Mouse (Mus musculus) hindbrain, embryonic 11.5 days (tissue): ENCODE results near the gene Fam71e1. TPM values are rescaled to one million over a fixed set of nuclear protein-coding genes. Genes with fewer than 3 reads are reported as not detected.

Source experiments
- polyA plus RNA-seq: library from polyadenylated mRNA; unstranded; fragments of >200 nt; fragmentation: Nextera tagmentation; extraction: Ambion mirVana; gene quantifications from 2 replicates; pipeline ENCODE4 v1.2.1, GENCODE M21; 2014

Fam71e1 gene
- polyA plus RNA-seq, 1 experiment from 2014 or later: 20.6 TPM

Other genes with a start within 250 kb of the Fam71e1 start
- 0.81 and 1.4 TPM in 2 replicates for gene 1700028J19Rik, start 249.9 kb upstream of the Fam71e1 start, polyA plus RNA-seq
- gene 2410002F23Rik, start 249.9 kb upstream of the Fam71e1 start, polyA plus RNA-seq: 97.1 and 113 TPM in 2 replicates
- gene Acp4, start 239.2 kb upstream of the Fam71e1 start, polyA plus RNA-seq: not detected in 2 replicates
- gene Gm15517, start 235.1 kb upstream of the Fam71e1 start, polyA plus RNA-seq: not detected in 2 replicates
- 2.7 TPM in 2 replicates for gene Clec11a, start 189.7 kb upstream of the Fam71e1 start, polyA plus RNA-seq
- gene Shank1, start 186.3 kb upstream of the Fam71e1 start, polyA plus RNA-seq: 5.1 and 6.9 TPM in 2 replicates
- 2.4 and 3.5 TPM in 2 replicates for gene Syt3, start 112.5 kb upstream of the Fam71e1 start, polyA plus RNA-seq
- 1.3 and 1.4 TPM in 2 replicates for gene 1700008O03Rik, start 110.8 kb upstream of the Fam71e1 start, polyA plus RNA-seq
- 9.1 and 11.4 TPM in 2 replicates for gene Lrrc4b, start 67.6 kb upstream of the Fam71e1 start, polyA plus RNA-seq
- gene Aspdh, start 31.2 kb upstream of the Fam71e1 start, polyA plus RNA-seq: 1.2 and 2.1 TPM in 2 replicates
- 57.3 and 59.1 TPM in 2 replicates for gene Josd2, start 28.6 kb upstream of the Fam71e1 start, polyA plus RNA-seq
- 90.2 and 97.2 TPM in 2 replicates for gene Emc10, start 52 bp upstream of the Fam71e1 start, polyA plus RNA-seq
- 0.07 and 0.19 TPM in 2 replicates for gene Mybpc2, start 28.1 kb downstream of the Fam71e1 start, polyA plus RNA-seq
- gene Spib, start 35.5 kb downstream of the Fam71e1 start, polyA plus RNA-seq: not detected in 2 replicates
- 40.9 and 43.2 TPM in 2 replicates for gene Pold1, start 52.3 kb downstream of the Fam71e1 start, polyA plus RNA-seq
- gene Nr1h2, start 57.4 kb downstream of the Fam71e1 start, polyA plus RNA-seq: 70.8 and 72.7 TPM in 2 replicates
- 0.28 and 0.66 TPM in 2 replicates for gene Napsa, start 75.8 kb downstream of the Fam71e1 start, polyA plus RNA-seq
- 1.4 and 2.1 TPM in 2 replicates for gene Kcnc3, start 94.1 kb downstream of the Fam71e1 start, polyA plus RNA-seq
- 1.9 and 2.3 TPM in 2 replicates for gene Myh14, start 174.3 kb downstream of the Fam71e1 start, polyA plus RNA-seq
- gene Izumo2, start 212.2 kb downstream of the Fam71e1 start, polyA plus RNA-seq: not detected in 2 replicates